Mouse (Mus musculus) 3134 (cell line): ENCODE results near the gene Ppfia1.

Experiments
- DNase-seq: peaks from one replicate; pipeline ENCODE4 v3.0.0-alpha.2; 2011; ENCODE audit warnings: low spot score; ENCODE audit not compliant: insufficient read length; ENCODE audit errors: extremely low read depth

Ppfia1 gene

GRCm38 (mm10) chr7:144441976-144442375 is 111.6 kb downstream of the Ppfia1 start:
- no peak for DNase-seq

GRCm38 (mm10) chr7:144441466-144441865 is 112.1 kb downstream of the Ppfia1 start:
- DNase-seq = no peak

DNA sequence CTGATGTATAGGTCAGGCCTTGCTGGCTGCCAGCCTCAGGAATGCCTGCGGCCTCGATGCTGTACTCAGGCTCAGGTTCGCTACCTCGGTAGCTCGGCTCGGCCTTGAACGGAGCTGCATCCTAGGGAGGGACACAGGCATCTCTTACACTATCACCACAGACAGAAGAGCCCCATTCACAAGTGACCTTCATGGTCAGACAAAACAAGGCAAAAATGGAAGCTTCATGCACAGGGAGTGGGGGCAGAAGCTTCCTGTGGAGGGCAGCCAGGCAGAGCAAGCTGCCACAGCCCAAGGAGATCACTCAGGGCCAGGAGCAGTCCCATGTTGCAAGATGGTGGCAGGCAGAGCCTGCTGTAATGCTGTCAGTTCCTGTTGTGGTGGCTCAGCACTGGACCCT is 114.7 kb downstream of the Ppfia1 start:
- DNase-seq = no peak

DNA sequence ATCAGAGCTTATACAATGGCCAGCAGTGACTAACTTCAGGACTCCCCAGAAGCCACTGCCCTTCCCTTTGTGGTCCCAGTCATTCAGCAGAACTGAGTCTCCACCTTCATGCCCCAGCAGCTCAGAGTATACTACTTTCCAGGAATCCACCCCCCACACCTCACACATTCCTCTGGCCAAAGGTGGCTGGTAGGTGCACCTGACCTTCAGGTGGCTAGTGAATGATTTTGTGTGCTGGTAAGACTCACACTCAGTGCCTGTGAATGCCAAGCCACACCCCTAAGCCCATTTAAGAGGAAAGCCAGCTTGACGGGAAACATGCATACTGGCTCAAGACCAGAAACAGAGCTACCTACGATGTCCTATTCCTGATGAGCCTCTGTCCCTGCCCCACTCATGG is 120.6 kb downstream of the Ppfia1 start:
- no peak for DNase-seq

DNA sequence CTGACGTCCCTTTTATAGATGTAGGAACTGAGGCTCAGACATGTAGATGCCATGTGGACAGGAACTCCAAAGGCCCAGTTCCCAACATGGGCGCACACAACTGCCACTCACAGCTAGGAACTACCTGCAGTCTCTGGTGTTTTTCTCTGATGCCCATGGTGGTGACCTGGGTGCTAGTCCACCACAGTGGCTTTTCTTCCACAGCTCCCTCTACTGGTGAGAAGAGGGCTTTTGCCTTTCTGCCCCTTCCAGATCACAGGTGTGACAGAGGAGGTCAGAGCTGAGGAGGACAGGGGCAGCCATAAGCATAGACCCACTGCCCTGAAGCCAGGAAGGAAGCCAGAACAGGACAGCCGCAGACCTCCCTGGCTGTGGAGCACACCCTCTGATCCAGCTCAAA is 126.1 kb downstream of the Ppfia1 start:
- DNase-seq = no peak
